Mouse (Mus musculus) heart, adult 8-10 months (tissue): ENCODE results near the gene Wdr76. TPM values are rescaled to one million over a fixed set of nuclear protein-coding genes. Genes with fewer than 3 reads are reported as not detected.
"Not testable (repeated sequence)": the region's sequence is repeated elsewhere in the genome, so short reads cannot be mapped to it uniquely, and the experiment has no call there.

Experiments used
- DNase-seq: peaks from one replicate; pipeline ENCODE4 v3.0.0; 2022; ENCODE audit warnings: low spot score
- total RNA-seq, 4 experiments: library from RNA; stranded (reverse); gene quantifications; 2 replicates each; pipeline ENCODE4 v1.2.4; 2022

Wdr76 gene
- 1 to 10 TPM; 2.1 to 3.2 (median 3.0) TPM for total RNA-seq

GRCm38 (mm10) chr2:121505942-121506882 lies at the start of gene Wdr76, which contains the start of gene Mfap1a:
Gene Wdr76, plus strand, starts transcription at chr2:121506723.
Gene Mfap1a, minus strand, starts transcription at chr2:121506665.
- DNase-seq = peak; percentile 92

- no peak for DNase-seq
These were observed 46.5 kb upstream of the Wdr76 start for GRCm38 (mm10) chr2:121460071-121460470.

GRCm38 (mm10) chr2:121468982-121469381 lies 37.5 kb upstream of the Wdr76 start:
- not testable (repeated sequence) for DNase-seq

GRCm38 (mm10) chr2:121472783-121473182 lies 33.7 kb upstream of the Wdr76 start:
- not testable (repeated sequence) for DNase-seq

- DNase-seq = peak; percentile 92
These were observed 33.0 kb upstream of the Wdr76 start, which contains the start of gene Mfap1b for GRCm38 (mm10) chr2:121473301-121474179. Gene Mfap1b, minus strand, starts transcription at chr2:121474067.

- no peak for DNase-seq
These were observed 32.4 kb upstream of the Wdr76 start for GRCm38 (mm10) chr2:121474180-121474535.

- not testable (repeated sequence) for DNase-seq
These were observed 31.2 kb upstream of the Wdr76 start for GRCm38 (mm10) chr2:121475306-121475705.

GRCm38 (mm10) chr2:121477491-121478266 lies 28.8 kb upstream of the Wdr76 start:
- DNase-seq = no peak

- DNase-seq = no peak
These were observed 26.0 kb upstream of the Wdr76 start for GRCm38 (mm10) chr2:121480498-121480897.

- DNase-seq = not testable (repeated sequence)
These were observed 25.6 kb upstream of the Wdr76 start for GRCm38 (mm10) chr2:121480916-121481315.

GRCm38 (mm10) chr2:121483576-121483975 lies 22.9 kb upstream of the Wdr76 start:
- DNase-seq = no peak

GRCm38 (mm10) chr2:121484403-121484802 lies 22.1 kb upstream of the Wdr76 start:
- not testable (repeated sequence) for DNase-seq

GRCm38 (mm10) chr2:121501550-121501949 lies 5.0 kb upstream of the Wdr76 start:
- not testable (repeated sequence) for DNase-seq

GRCm38 (mm10) chr2:121507173-121507950 lies 839 bp downstream of the Wdr76 start:
- no peak for DNase-seq

GRCm38 (mm10) chr2:121507951-121508330 lies 1.4 kb downstream of the Wdr76 start:
- no peak for DNase-seq

- peak; percentile 46 for DNase-seq
These were observed 3.1 kb downstream of the Wdr76 start for GRCm38 (mm10) chr2:121509584-121509983.

- no peak for DNase-seq
These were observed 4.9 kb downstream of the Wdr76 start for GRCm38 (mm10) chr2:121511401-121511800.

GRCm38 (mm10) chr2:121512991-121513765 lies 6.7 kb downstream of the Wdr76 start:
- not testable (repeated sequence) for DNase-seq

GRCm38 (mm10) chr2:121514211-121514610 lies 7.7 kb downstream of the Wdr76 start:
- DNase-seq = no peak

GRCm38 (mm10) chr2:121518106-121518505 lies 11.6 kb downstream of the Wdr76 start:
- no peak for DNase-seq
